Mouse (Mus musculus) B cell, adult 67 days (primary cell): Measurements from ENCODE around the gene D030056L22Rik. TPM values are rescaled to one million over a fixed set of nuclear protein-coding genes. Genes with fewer than 3 reads are reported as not detected.

ENCODE experiments used
- total RNA-seq, 2 experiments: library from RNA; stranded (reverse); gene quantifications; 4 replicates each; pipeline ENCODE4 v1.2.4; 2023

The D030056L22Rik gene
- total RNA-seq: 10 to 100 TPM; 11.8 to 14.6 TPM

DNA sequence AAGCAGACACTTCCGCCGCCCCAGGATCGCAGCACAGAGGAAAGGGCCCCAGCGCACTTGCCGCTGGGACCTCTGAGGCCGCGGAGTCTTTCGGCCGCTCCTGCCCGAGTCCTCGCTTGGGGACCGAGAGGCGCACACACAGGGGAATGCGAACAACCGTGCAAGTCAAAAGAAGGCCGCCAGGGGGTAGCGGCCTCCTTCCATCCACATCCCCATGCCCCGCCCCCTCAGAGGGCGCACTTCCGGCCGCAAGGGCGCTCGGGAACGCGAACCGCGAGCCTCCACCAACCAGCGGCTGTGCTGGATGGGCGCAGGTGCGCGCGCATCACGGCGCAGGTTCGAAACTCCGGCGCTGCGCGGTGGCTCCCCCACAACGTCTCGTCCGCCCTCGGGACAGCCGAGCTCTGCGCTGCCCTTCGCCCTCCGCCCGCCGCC is at the start of gene D030056L22Rik:
Gene D030056L22Rik, plus strand, starts transcription at position 328 of the 435 bp plus-strand sequence.

GRCm38 (mm10) chr19:18670608-18671007 is 42.4 kb upstream of the D030056L22Rik start, which contains the start of gene Carnmt1:
TSS of gene Carnmt1 (plus strand) at chr19:18670764.

GRCm38 (mm10) chr19:18749598-18750339 is 36.8 kb downstream of the D030056L22Rik start, which contains the start of gene Trpm6:
TSS of gene Trpm6 (plus strand) at chr19:18749983.

Other genes starting within 250 kb of the D030056L22Rik start
- 100 to 1,000 TPM; 142 to 146 TPM for gene Ostf1, start 81.4 kb upstream of the D030056L22Rik start, total RNA-seq
- gene Nmrk1, start 81.2 kb upstream of the D030056L22Rik start, total RNA-seq: 10 to 100 TPM; 35.4 to 37.2 TPM
- 10 to 100 TPM; 11.6 to 13.8 TPM for gene Carnmt1, start 42.4 kb upstream of the D030056L22Rik start, total RNA-seq
- gene Trpm6, start 36.8 kb downstream of the D030056L22Rik start, total RNA-seq: not detected